Mouse (Mus musculus) brown adipose tissue, adult 24 weeks (tissue): ENCODE results near the gene March6. TPM values are rescaled to one million over a fixed set of nuclear protein-coding genes. Genes with fewer than 3 reads are reported as not detected.

Experiments
- H3K27ac ChIP-seq: fragments of 200-500 bp; replicated peaks from 2 replicates; pipeline ENCODE4 v1.5.1; 2012; ENCODE audit warnings: low read depth, mild to moderate bottlenecking, low read length
- H3K4me1 ChIP-seq: fragments of 200-500 bp; 2 replicates; pipeline ENCODE4 v1.6.1; 2012; ENCODE audit warnings: low read length, mixed read lengths; ENCODE audit not compliant: control insufficient read depth, insufficient read depth, insufficient read length
- H3K4me3 ChIP-seq: fragments of 200-500 bp; 2 replicates; pipeline ENCODE4 v1.5.1; 2012; ENCODE audit warnings: low read depth, mild to moderate bottlenecking, low read length, moderate library complexity; ENCODE audit not compliant: insufficient read depth
- polyA plus RNA-seq: library from polyadenylated mRNA; stranded (reverse); fragments of >200 nt; gene quantifications from 2 replicates; pipeline ENCODE4 v1.2.4, GENCODE M21; 2012; ENCODE audit not compliant: missing spikeins, insufficient read depth, insufficient read length

Gene March6
- polyA plus RNA-seq, 1 experiment, result 36.6 TPM

GRCm38 (mm10) chr15:31510477-31511405, 20.1 kb downstream of the March6 start:
- no peak overlapping the region for H3K4me3 ChIP-seq
- peaks cover 13% of the 10 kb centered on the region for H3K4me1 ChIP-seq
- H3K27ac ChIP-seq, result no peak overlapping the region

GRCm38 (mm10) chr15:31505082-31505481, 25.8 kb downstream of the March6 start:
- no peak overlapping the region for H3K27ac ChIP-seq
- no peak overlapping the region for H3K4me3 ChIP-seq
- no peaks in the 10 kb centered on the region for H3K4me1 ChIP-seq

- Histone ChIP-seq H3K4me3 (no peak overlapping the region), H3K4me1 (no peaks in the 10 kb centered on the region; the same call in 1 of the 2 replicates), H3K27ac (no peak overlapping the region)
These were observed 27.4 kb downstream of the March6 start for GRCm38 (mm10) chr15:31503447-31503846.

DNA sequence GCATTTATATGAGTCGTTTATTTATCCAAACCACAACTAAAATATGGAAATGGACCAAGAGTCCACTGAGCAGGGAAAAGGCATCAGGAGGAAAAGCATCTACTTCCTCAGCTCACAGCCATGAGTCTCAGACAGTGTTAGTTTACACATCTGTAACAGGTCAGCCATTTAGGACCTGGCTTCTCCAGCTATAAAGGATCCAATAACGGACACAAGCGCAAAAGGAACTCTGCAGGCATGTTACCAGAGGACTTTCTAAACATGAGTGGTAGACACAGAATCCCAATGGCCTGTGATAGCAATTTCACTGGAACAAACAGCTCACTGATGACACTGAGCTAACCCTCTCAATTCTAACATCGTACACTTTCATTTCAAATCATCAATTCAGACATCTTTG, 27.9 kb downstream of the March6 start:
- Histone ChIP-seq H3K4me1 (no peaks in the 10 kb centered on the region; the same call in 1 of the 2 replicates), H3K4me3 (no peak overlapping the region), H3K27ac (no peak overlapping the region)

DNA sequence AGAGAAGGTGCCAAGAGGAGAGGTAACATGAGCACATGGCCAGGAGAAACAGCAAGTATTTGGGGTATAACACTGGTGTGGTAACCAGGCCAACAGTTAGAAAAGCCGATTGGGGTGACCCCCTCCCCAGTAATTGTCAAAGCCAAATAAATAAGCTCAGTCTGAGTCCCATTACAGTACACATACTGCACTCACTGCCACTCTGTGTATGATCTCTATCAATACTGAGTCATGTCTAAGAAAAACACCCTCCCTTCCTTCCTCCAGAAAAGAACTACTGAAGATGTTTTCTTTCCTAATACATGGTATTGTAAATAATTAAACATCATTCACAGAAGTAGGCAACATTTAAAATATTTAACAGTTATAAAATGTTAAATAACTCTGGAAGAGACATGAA, 28.5 kb downstream of the March6 start:
- Histone ChIP-seq H3K27ac (no peak overlapping the region), H3K4me1 (no peaks in the 10 kb centered on the region; the same call in 1 of the 2 replicates), H3K4me3 (no peak overlapping the region)

DNA sequence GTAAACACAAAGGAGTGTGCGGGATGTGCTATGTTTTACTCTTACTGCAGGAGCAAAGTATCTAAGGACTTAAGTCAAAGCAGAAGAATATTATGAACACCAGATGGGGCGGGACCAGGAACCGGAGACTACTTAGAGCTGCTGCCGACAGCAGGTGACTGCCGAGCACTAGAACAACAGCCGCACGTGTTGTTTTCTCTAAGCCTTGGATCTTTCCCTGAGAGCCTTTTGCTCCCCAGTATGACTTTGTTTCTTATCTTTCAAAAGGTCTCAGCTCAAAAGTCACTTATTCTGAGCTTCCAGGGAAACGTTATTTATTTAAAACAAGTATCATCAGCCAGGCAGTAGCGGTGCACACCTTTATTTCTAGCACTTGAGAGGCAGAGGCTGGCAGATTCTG, 36.0 kb downstream of the March6 start:
- Histone ChIP-seq H3K4me1 (no peaks in the 10 kb centered on the region; the same call in 1 of the 2 replicates), H3K4me3 (no peak overlapping the region), H3K27ac (no peak overlapping the region)

GRCm38 (mm10) chr15:31494310-31494709, 36.5 kb downstream of the March6 start:
- no peak overlapping the region for H3K27ac ChIP-seq
- no peaks in the 10 kb centered on the region for H3K4me1 ChIP-seq
- H3K4me3 ChIP-seq, result no peak overlapping the region

GRCm38 (mm10) chr15:31487407-31487806, 43.4 kb downstream of the March6 start:
- H3K27ac ChIP-seq, result no peak overlapping the region
- H3K4me3 ChIP-seq, result no peak overlapping the region
- no peaks in the 10 kb centered on the region for H3K4me1 ChIP-seq

DNA sequence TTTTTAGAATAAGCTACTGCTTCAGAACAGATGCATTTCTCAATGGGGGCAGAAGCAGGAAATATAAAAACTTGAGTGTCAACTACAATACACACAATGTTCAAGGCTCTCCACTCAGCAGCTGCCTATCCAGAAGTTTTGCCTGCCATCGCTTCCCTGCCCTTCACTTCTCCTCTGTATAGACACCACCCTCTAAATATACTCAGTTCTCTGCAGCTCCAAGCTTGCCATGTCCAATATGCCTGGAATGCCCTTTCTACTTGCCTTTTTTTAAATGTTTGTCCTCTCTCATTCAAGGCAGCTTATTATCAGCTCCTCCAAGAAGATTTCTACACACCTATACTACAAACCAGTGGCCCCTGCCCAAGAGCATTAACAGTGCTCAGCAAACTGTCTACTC, 54.2 kb downstream of the March6 start:
- H3K4me3 ChIP-seq, result no peak overlapping the region
- no peaks in the 10 kb centered on the region for H3K4me1 ChIP-seq
- no peak overlapping the region for H3K27ac ChIP-seq

GRCm38 (mm10) chr15:31472645-31473574, 57.9 kb downstream of the March6 start:
- Histone ChIP-seq H3K27ac (no peak overlapping the region), H3K4me3 (no peak overlapping the region), H3K4me1 (0 out of 2 replicates have a peak, but pooled peaks cover 2% of the 10 kb centered on the region)

GRCm38 (mm10) chr15:31471529-31471928, 59.3 kb downstream of the March6 start:
- no peak overlapping the region for H3K27ac ChIP-seq
- no peak overlapping the region for H3K4me3 ChIP-seq

GRCm38 (mm10) chr15:31469497-31469896, 61.4 kb downstream of the March6 start:
- Histone ChIP-seq H3K27ac (no peak overlapping the region), H3K4me3 (no peak overlapping the region), H3K4me1 (0 out of 2 replicates have a peak, but pooled peaks cover 2% of the 10 kb centered on the region)

More at GRCm38 (mm10) chr15:31471529-31471928, 59.3 kb downstream of the March6 start:
- H3K4me1 ChIP-seq, result 0 out of 2 replicates have a peak, but pooled peaks cover 2% of the 10 kb centered on the region

DNA sequence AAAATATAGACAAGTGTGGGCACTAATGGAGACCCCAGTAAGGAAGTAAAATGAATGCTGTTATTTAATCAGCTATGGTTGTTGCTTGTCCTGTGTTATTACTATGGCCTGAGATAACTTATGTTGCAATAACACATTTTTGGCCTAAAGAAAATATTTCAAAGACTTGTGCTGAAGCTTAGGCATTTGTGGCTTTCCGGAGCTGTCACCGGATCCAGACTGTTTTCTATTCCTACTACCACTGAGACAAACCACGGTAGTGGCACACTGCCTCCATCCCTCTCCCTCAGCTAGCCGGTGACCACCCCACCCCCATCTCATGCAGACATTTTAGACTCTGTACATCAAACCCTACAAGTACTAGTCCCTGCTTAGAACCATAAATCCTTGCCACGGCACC, 62.0 kb downstream of the March6 start:
- Histone ChIP-seq H3K4me1 (0 out of 2 replicates have a peak, but pooled peaks cover 2% of the 10 kb centered on the region), H3K4me3 (no peak overlapping the region)

DNA sequence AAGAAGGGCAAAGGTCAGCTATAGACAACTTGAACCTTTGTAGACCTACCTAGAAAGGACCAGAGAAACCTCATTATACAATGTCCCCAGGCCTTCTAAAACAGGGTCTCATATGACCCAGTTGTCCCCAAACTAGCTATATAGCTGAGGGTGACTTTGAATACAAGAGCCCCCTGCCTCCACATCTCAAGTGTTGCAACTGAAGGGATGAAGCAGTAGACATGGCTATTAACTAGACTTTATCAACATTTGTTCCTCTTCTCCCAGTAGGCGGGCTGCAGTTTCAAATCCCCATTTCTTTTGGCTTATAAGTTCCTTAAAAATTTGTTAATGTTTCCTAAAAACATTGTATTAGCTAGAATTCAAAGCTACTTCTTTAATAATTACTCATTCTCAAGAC, 64.1 kb downstream of the March6 start:
- Histone ChIP-seq H3K4me3 (no peak overlapping the region), H3K27ac (no peak overlapping the region), H3K4me1 (0 out of 2 replicates have a peak, but pooled peaks cover 2% of the 10 kb centered on the region)

More for the DNA sequence above, 62.0 kb downstream of the March6 start:
- no peak overlapping the region for H3K27ac ChIP-seq

DNA sequence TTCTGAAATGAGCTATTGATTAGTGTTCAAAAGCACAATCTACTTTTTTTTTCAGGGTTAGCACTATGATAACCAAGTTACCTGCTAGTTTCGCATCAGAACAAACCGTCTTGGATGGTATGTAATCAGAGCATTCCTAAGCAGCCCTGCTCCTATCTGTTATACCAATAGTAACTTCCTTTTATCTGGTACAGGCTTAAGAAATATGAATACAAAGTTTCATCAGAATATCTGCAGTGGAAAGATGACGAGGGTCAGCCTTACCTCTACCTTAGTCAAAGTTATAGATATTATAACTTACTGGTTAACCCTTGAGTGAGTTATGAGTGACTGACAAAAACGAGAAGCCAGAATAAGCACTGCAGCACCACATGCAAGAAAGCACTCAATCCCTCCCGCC, 64.6 kb downstream of the March6 start:
- no peak overlapping the region for H3K4me3 ChIP-seq
- H3K4me1 ChIP-seq, result 0 out of 2 replicates have a peak, but pooled peaks cover 2% of the 10 kb centered on the region
- no peak overlapping the region for H3K27ac ChIP-seq
